Mouse (Mus musculus) intestine, embryonic 16.5 days (tissue): ENCODE results near the gene Tpk1. TPM values are rescaled to one million over a fixed set of nuclear protein-coding genes. Genes with fewer than 3 reads are reported as not detected.
A peak's percentile ranks its signal among the peaks of the same experiment; 100 is the strongest.

Source experiments
- ATAC-seq: fragments of 200-750 bp; cut with Nextera tagmentation; 2 replicates; pipeline ENCODE4 v1.8.0; 2017; ENCODE audit warnings: moderate TSS enrichment, moderate library complexity
- H3K27ac ChIP-seq: fragments of 300-500 bp; sonication (generic); 2 replicates; pipeline ENCODE4 v1.5.1; 2014; ENCODE audit warnings: mild to moderate bottlenecking, low read length
- H3K27me3 ChIP-seq: fragments of 300-500 bp; sonication (generic); replicated peaks from 2 replicates; pipeline ENCODE4 v1.6.1; 2014; ENCODE audit warnings: low read length, control low read depth, mixed read lengths; ENCODE audit not compliant: control insufficient read depth, insufficient read depth
- H3K36me3 ChIP-seq: fragments of 300-500 bp; sonication (generic); 2 replicates; pipeline ENCODE4 v1.6.1; 2014; ENCODE audit warnings: low read length, control low read depth; ENCODE audit not compliant: control insufficient read depth, insufficient read depth
- H3K4me1 ChIP-seq: fragments of 300-500 bp; sonication (generic); 2 replicates; pipeline ENCODE4 v1.6.1; 2014; ENCODE audit warnings: low read length, control low read depth, mixed read lengths; ENCODE audit not compliant: control insufficient read depth, insufficient read depth
- H3K4me2 ChIP-seq: fragments of 300-500 bp; sonication (generic); 2 replicates; pipeline ENCODE4 v1.6.1; 2014; ENCODE audit warnings: low read depth, low read length, control low read depth
- H3K4me3 ChIP-seq: fragments of 300-500 bp; sonication (generic); 2 replicates; pipeline ENCODE4 v1.5.1; 2014; ENCODE audit warnings: mild to moderate bottlenecking, low read length
- H3K9ac ChIP-seq: fragments of 300-500 bp; sonication (generic); 2 replicates; pipeline ENCODE4 v1.6.1; 2014; ENCODE audit warnings: low read depth, low read length
- H3K9me3 ChIP-seq: fragments of 300-500 bp; sonication (generic); 2 replicates; pipeline ENCODE4 v1.6.1; 2016; ENCODE audit warnings: low read length, control low read depth; ENCODE audit not compliant: control insufficient read depth
- WGBS: fragments of 180-500 bp; shearing (Covaris S2); extraction: QIAGEN DNeasy Blood & Tissue Kit; methylation state at CpG from one replicate; pipeline ENCODE4 v1.1.7; 2014; 5-methylcytosine and 5-hydroxymethylcytosine counted together
- polyA plus RNA-seq: library from polyadenylated mRNA; unstranded; fragments of >200 nt; fragmentation: Nextera tagmentation; extraction: Ambion mirVana; gene quantifications from 2 replicates; pipeline ENCODE4 v1.2.1, GENCODE M21; 2015

Tpk1 gene
- polyA plus RNA-seq, 1 experiment from 2014 or later = 25.7 TPM

GRCm38 (mm10) chr6:43645674-43646073 is 20.4 kb downstream of the Tpk1 start:
- H3K9ac ChIP-seq = no peak overlapping the region
- no peaks in the 10 kb centered on the region for H3K4me1 ChIP-seq
- no peaks in the 10 kb centered on the region for H3K36me3 ChIP-seq
- H3K27me3 ChIP-seq = no peaks in the 10 kb centered on the region
- ATAC-seq = no peak
- no peak overlapping the region for H3K27ac ChIP-seq
- no peak overlapping the region for H3K4me2 ChIP-seq
- H3K4me3 ChIP-seq = no peak overlapping the region
- WGBS = 74% methylated on average over 2 of the region's 2 CpGs
- no peaks in the 10 kb centered on the region for H3K9me3 ChIP-seq

- no peak for ATAC-seq
- no peak overlapping the region for H3K4me3 ChIP-seq
- no peaks in the 10 kb centered on the region for H3K36me3 ChIP-seq
- WGBS = 78% methylated on average over 1 of the region's 1 CpGs
- no peaks in the 10 kb centered on the region for H3K9me3 ChIP-seq
- H3K27me3 ChIP-seq = no peaks in the 10 kb centered on the region
- H3K4me1 ChIP-seq = no peaks in the 10 kb centered on the region
- no peak overlapping the region for H3K9ac ChIP-seq
- H3K27ac ChIP-seq = no peak overlapping the region
- no peak overlapping the region for H3K4me2 ChIP-seq
These were observed 21.0 kb downstream of the Tpk1 start for GRCm38 (mm10) chr6:43645105-43645504.

GRCm38 (mm10) chr6:43643718-43644117 is 22.4 kb downstream of the Tpk1 start:
- Histone ChIP-seq H3K9ac (no peak overlapping the region), H3K27me3 (no peaks in the 10 kb centered on the region), H3K9me3 (no peaks in the 10 kb centered on the region), H3K36me3 (no peaks in the 10 kb centered on the region), H3K27ac (no peak overlapping the region), H3K4me3 (no peak overlapping the region), H3K4me2 (no peak overlapping the region), H3K4me1 (no peaks in the 10 kb centered on the region)
- 70% methylated on average over 6 of the region's 6 CpGs for WGBS
- ATAC-seq = no peak

- H3K9me3 ChIP-seq = no peaks in the 10 kb centered on the region
- no peaks in the 10 kb centered on the region for H3K36me3 ChIP-seq
- ATAC-seq = no peak
- no peak overlapping the region for H3K9ac ChIP-seq
- H3K27me3 ChIP-seq = no peaks in the 10 kb centered on the region
- no peaks in the 10 kb centered on the region for H3K4me1 ChIP-seq
- 52% methylated on average over 5 of the region's 5 CpGs for WGBS
- H3K4me2 ChIP-seq = no peak overlapping the region
- no peak overlapping the region for H3K4me3 ChIP-seq
- H3K27ac ChIP-seq = no peak overlapping the region
These were observed 23.7 kb downstream of the Tpk1 start for GRCm38 (mm10) chr6:43642375-43642774.

- no peak for ATAC-seq
- H3K4me1 ChIP-seq = no peaks in the 10 kb centered on the region
- no peak overlapping the region for H3K9ac ChIP-seq
- no peaks in the 10 kb centered on the region for H3K9me3 ChIP-seq
- H3K4me2 ChIP-seq = no peak overlapping the region
- H3K27ac ChIP-seq = no peak overlapping the region
- H3K36me3 ChIP-seq = no peaks in the 10 kb centered on the region
- H3K4me3 ChIP-seq = no peak overlapping the region
- no peaks in the 10 kb centered on the region for H3K27me3 ChIP-seq
These were observed 25.5 kb downstream of the Tpk1 start for GRCm38 (mm10) chr6:43640621-43641020.

- Histone ChIP-seq H3K36me3 (no peaks in the 10 kb centered on the region), H3K4me1 (no peaks in the 10 kb centered on the region), H3K4me3 (no peak overlapping the region), H3K27me3 (no peaks in the 10 kb centered on the region), H3K9me3 (no peaks in the 10 kb centered on the region), H3K4me2 (no peak overlapping the region), H3K27ac (no peak overlapping the region), H3K9ac (no peak overlapping the region)
- WGBS = 88% methylated on average over 1 of the region's 1 CpGs
- no peak for ATAC-seq
These were observed 27.2 kb downstream of the Tpk1 start for GRCm38 (mm10) chr6:43638865-43639264.

GRCm38 (mm10) chr6:43638119-43638518 is 28.0 kb downstream of the Tpk1 start:
- Histone ChIP-seq H3K36me3 (no peaks in the 10 kb centered on the region), H3K27me3 (no peaks in the 10 kb centered on the region), H3K9me3 (no peaks in the 10 kb centered on the region), H3K9ac (no peak overlapping the region), H3K4me2 (no peak overlapping the region), H3K4me1 (no peaks in the 10 kb centered on the region), H3K27ac (no peak overlapping the region), H3K4me3 (no peak overlapping the region)
- 64% methylated on average over 3 of the region's 3 CpGs for WGBS
- ATAC-seq = no peak

- Histone ChIP-seq H3K36me3 (no peaks in the 10 kb centered on the region), H3K27me3 (no peaks in the 10 kb centered on the region), H3K4me2 (peak overlapping the region; percentile 13; the same call in 1 of the 2 replicates), H3K9ac (no peak overlapping the region), H3K4me1 (no peaks in the 10 kb centered on the region), H3K27ac (no peak overlapping the region), H3K4me3 (0 out of 2 replicates have a peak overlapping the region, but pooled peaks have one; percentile 4), H3K9me3 (no peaks in the 10 kb centered on the region)
- peak; percentile 91 for ATAC-seq
- WGBS = 59% methylated on average over 11 of the region's 11 CpGs
These were observed 29.0 kb downstream of the Tpk1 start for GRCm38 (mm10) chr6:43636980-43637638.

GRCm38 (mm10) chr6:43633308-43633963 is 32.6 kb downstream of the Tpk1 start:
- Histone ChIP-seq H3K27me3 (no peaks in the 10 kb centered on the region), H3K27ac (no peak overlapping the region), H3K9ac (no peak overlapping the region), H3K4me3 (no peak overlapping the region), H3K36me3 (no peaks in the 10 kb centered on the region), H3K4me2 (no peak overlapping the region), H3K9me3 (no peaks in the 10 kb centered on the region), H3K4me1 (no peaks in the 10 kb centered on the region)
- WGBS = 79% methylated on average over 3 of the region's 3 CpGs
- ATAC-seq = no peak

GRCm38 (mm10) chr6:43632871-43633270 is 33.2 kb downstream of the Tpk1 start:
- no peak overlapping the region for H3K4me2 ChIP-seq
- H3K36me3 ChIP-seq = no peaks in the 10 kb centered on the region
- no peak overlapping the region for H3K4me3 ChIP-seq
- no peaks in the 10 kb centered on the region for H3K9me3 ChIP-seq
- H3K9ac ChIP-seq = no peak overlapping the region
- H3K27ac ChIP-seq = no peak overlapping the region
- H3K4me1 ChIP-seq = no peaks in the 10 kb centered on the region
- no peak for ATAC-seq
- H3K27me3 ChIP-seq = no peaks in the 10 kb centered on the region
